Mouse (Mus musculus) embryonic facial prominence, embryonic 15.5 days (tissue): ENCODE results near the gene Gm20662. TPM values are rescaled to one million over a fixed set of nuclear protein-coding genes. Genes with fewer than 3 reads are reported as not detected.

Experiments used
- ATAC-seq: fragments of 200-750 bp; cut with Nextera tagmentation; 2 replicates; pipeline ENCODE4 v1.8.0; 2017; ENCODE audit warnings: low read depth, moderate TSS enrichment; ENCODE audit not compliant: insufficient number of reproducible peaks, low FRiP score, low TSS enrichment
- H3K27ac ChIP-seq: fragments of 300-500 bp; sonication (generic); replicated peaks from 2 replicates; pipeline ENCODE4 v1.5.1; 2015; ENCODE audit warnings: mild to moderate bottlenecking, inconsistent platforms
- H3K27me3 ChIP-seq: fragments of 300-500 bp; sonication (generic); 2 replicates; pipeline ENCODE4 v1.6.1; 2015; ENCODE audit warnings: inconsistent platforms
- H3K36me3 ChIP-seq: fragments of 300-500 bp; sonication (generic); 2 replicates; pipeline ENCODE4 v1.6.1; 2015; ENCODE audit warnings: mild to moderate bottlenecking, inconsistent platforms
- H3K4me1 ChIP-seq: fragments of 300-500 bp; sonication (generic); 2 replicates; pipeline ENCODE4 v1.6.1; 2015; ENCODE audit warnings: inconsistent platforms
- H3K4me2 ChIP-seq: fragments of 300-500 bp; sonication (generic); replicated peaks from 2 replicates; pipeline ENCODE4 v1.6.1; 2015; ENCODE audit warnings: mild to moderate bottlenecking, inconsistent platforms
- H3K4me3 ChIP-seq: fragments of 300-500 bp; sonication (generic); replicated peaks from 2 replicates; pipeline ENCODE4 v1.5.1; 2015; ENCODE audit warnings: mild to moderate bottlenecking, inconsistent platforms
- H3K9ac ChIP-seq: fragments of 300-500 bp; sonication (generic); 2 replicates; pipeline ENCODE4 v1.6.1; 2015; ENCODE audit warnings: inconsistent platforms
- H3K9me3 ChIP-seq: fragments of 300-500 bp; sonication (generic); replicated peaks from 2 replicates; pipeline ENCODE4 v1.6.1; 2016; ENCODE audit warnings: inconsistent platforms
- WGBS: fragments of 180-500 bp; shearing (Covaris S2); methylation state at CpG from one replicate; pipeline ENCODE4 v1.1.7; 2015; 5-methylcytosine and 5-hydroxymethylcytosine counted together
- polyA plus RNA-seq: library from polyadenylated mRNA; unstranded; fragments of >200 nt; fragmentation: Nextera tagmentation; extraction: Ambion mirVana; gene quantifications from 2 replicates; pipeline ENCODE4 v1.2.1, GENCODE M21; 2015

Gene Gm20662
- polyA plus RNA-seq: 0.52 and 0.64 TPM in 2 replicates

GRCm38 (mm10) chr9:107996049-107996448, at the start of gene Gm20662:
TSS of gene Gm20662 (plus strand) at chr9:107996349.
- no peak for ATAC-seq

GRCm38 (mm10) chr9:107947241-107948194, 48.6 kb upstream of the Gm20662 start:
- 85% methylated on average over 31 of the region's 31 CpGs for WGBS
- Histone ChIP-seq H3K36me3 (no peaks in the 10 kb centered on the region), H3K4me3 (no peak overlapping the region), H3K27me3 (no peaks in the 10 kb centered on the region), H3K4me1 (peaks cover 27% of the 10 kb centered on the region), H3K27ac (no peak overlapping the region), H3K9me3 (no peaks in the 10 kb centered on the region), H3K9ac (no peak overlapping the region), H3K4me2 (no peak overlapping the region)
- ATAC-seq: no peak

More at GRCm38 (mm10) chr9:107996049-107996448, at the start of gene Gm20662:
- H3K4me1 ChIP-seq: no peaks in the 10 kb centered on the region
- WGBS: 91% methylated on average over 5 of the region's 5 CpGs
- no peak within 1 kb of the TSS for H3K27ac ChIP-seq
- no peaks in the 10 kb centered on the region for H3K36me3 ChIP-seq
- H3K27me3 ChIP-seq: no peaks in the 10 kb centered on the region
- H3K9ac ChIP-seq: no peak within 1 kb of the TSS
- H3K9me3 ChIP-seq: no peaks in the 10 kb centered on the region
- H3K4me2 ChIP-seq: no peak within 1 kb of the TSS
- no peak within 1 kb of the TSS for H3K4me3 ChIP-seq

GRCm38 (mm10) chr9:107949184-107949921, 46.8 kb upstream of the Gm20662 start:
- Histone ChIP-seq H3K27me3 (no peaks in the 10 kb centered on the region), H3K36me3 (no peaks in the 10 kb centered on the region), H3K27ac (no peak overlapping the region), H3K4me1 (peaks cover 20% of the 10 kb centered on the region), H3K9ac (no peak overlapping the region), H3K9me3 (no peaks in the 10 kb centered on the region), H3K4me2 (no peak overlapping the region), H3K4me3 (no peak overlapping the region)
- no peak for ATAC-seq
- WGBS: 77% methylated on average over 13 of the region's 13 CpGs

- peak within 1 kb of the TSS; percentile 69 for H3K4me3 ChIP-seq
- H3K4me2 ChIP-seq: peak within 1 kb of the TSS; percentile 81
- WGBS: 82% methylated on average over 10 of the region's 10 CpGs
- ATAC-seq: no peak
- H3K9ac ChIP-seq: peak within 1 kb of the TSS; percentile 43
- H3K27me3 ChIP-seq: no peaks in the 10 kb centered on the region
- no peaks in the 10 kb centered on the region for H3K36me3 ChIP-seq
- H3K9me3 ChIP-seq: no peaks in the 10 kb centered on the region
- peak within 1 kb of the TSS; percentile 82 for H3K27ac ChIP-seq
- H3K4me1 ChIP-seq: peaks cover 20% of the 10 kb centered on the region
These were observed 46.3 kb upstream of the Gm20662 start, which contains the start of gene Traip for GRCm38 (mm10) chr9:107949922-107950235. TSS of gene Traip (plus strand) at chr9:107950136.

GRCm38 (mm10) chr9:107950460-107951355, 45.4 kb upstream of the Gm20662 start:
- WGBS: 12% methylated on average over 45 of the region's 45 CpGs
- Histone ChIP-seq H3K4me1 (peaks cover 20% of the 10 kb centered on the region), H3K4me2 (peak overlapping the region; percentile 81), H3K4me3 (peak overlapping the region; percentile 69), H3K36me3 (no peaks in the 10 kb centered on the region), H3K9me3 (no peaks in the 10 kb centered on the region), H3K9ac (peak overlapping the region; percentile 43), H3K27me3 (no peaks in the 10 kb centered on the region), H3K27ac (peak overlapping the region; percentile 82)
- peak; percentile 90 for ATAC-seq

- Histone ChIP-seq H3K27me3 (no peaks in the 10 kb centered on the region), H3K9me3 (no peaks in the 10 kb centered on the region), H3K4me2 (no peak overlapping the region), H3K36me3 (peaks cover 34% of the 10 kb centered on the region), H3K9ac (no peak overlapping the region; the same call in 1 of the 2 replicates), H3K4me3 (no peak overlapping the region), H3K4me1 (peaks cover 11% of the 10 kb centered on the region), H3K27ac (no peak overlapping the region)
- no peak for ATAC-seq
- WGBS: 72% methylated on average over 6 of the region's 6 CpGs
These were observed 40.4 kb upstream of the Gm20662 start for GRCm38 (mm10) chr9:107955613-107956289.

- Histone ChIP-seq H3K9me3 (no peaks in the 10 kb centered on the region), H3K36me3 (peaks cover 46% of the 10 kb centered on the region), H3K27ac (no peak overlapping the region), H3K9ac (no peak overlapping the region), H3K27me3 (no peaks in the 10 kb centered on the region), H3K4me1 (peaks cover under 1% of the 10 kb centered on the region; the same call in 1 of the 2 replicates), H3K4me3 (no peak overlapping the region), H3K4me2 (no peak overlapping the region)
- 62% methylated on average over 6 of the region's 6 CpGs for WGBS
- no peak for ATAC-seq
These were observed 39.0 kb upstream of the Gm20662 start for GRCm38 (mm10) chr9:107957141-107957540.

GRCm38 (mm10) chr9:107959896-107960295, 36.3 kb upstream of the Gm20662 start:
- Histone ChIP-seq H3K27me3 (no peaks in the 10 kb centered on the region), H3K9ac (no peak overlapping the region), H3K4me1 (no peaks in the 10 kb centered on the region), H3K27ac (no peak overlapping the region), H3K9me3 (no peaks in the 10 kb centered on the region), H3K4me2 (no peak overlapping the region), H3K4me3 (no peak overlapping the region), H3K36me3 (peaks cover 64% of the 10 kb centered on the region)
- no peak for ATAC-seq
- 61% methylated on average over 6 of the region's 6 CpGs for WGBS

GRCm38 (mm10) chr9:107960928-107961327, 35.2 kb upstream of the Gm20662 start:
- Histone ChIP-seq H3K9me3 (no peaks in the 10 kb centered on the region), H3K4me3 (no peak overlapping the region), H3K4me1 (no peaks in the 10 kb centered on the region), H3K4me2 (no peak overlapping the region), H3K27me3 (no peaks in the 10 kb centered on the region), H3K9ac (no peak overlapping the region), H3K27ac (no peak overlapping the region), H3K36me3 (peaks cover 66% of the 10 kb centered on the region)
- 76% methylated on average over 4 of the region's 4 CpGs for WGBS
- no peak for ATAC-seq

GRCm38 (mm10) chr9:107961351-107961762, 34.8 kb upstream of the Gm20662 start:
- 80% methylated on average over 10 of the region's 10 CpGs for WGBS
- Histone ChIP-seq H3K4me1 (no peaks in the 10 kb centered on the region), H3K36me3 (peaks cover 64% of the 10 kb centered on the region), H3K27ac (no peak overlapping the region), H3K27me3 (no peaks in the 10 kb centered on the region), H3K4me2 (no peak overlapping the region), H3K4me3 (no peak overlapping the region), H3K9ac (no peak overlapping the region), H3K9me3 (no peaks in the 10 kb centered on the region)
- no peak for ATAC-seq
